Mouse (Mus musculus) liver, embryonic 11.5 days (tissue): Measurements from ENCODE around the gene Chgb. TPM values are rescaled to one million over a fixed set of nuclear protein-coding genes. Genes with fewer than 3 reads are reported as not detected.

Experiments used
- ATAC-seq: fragments of 200-750 bp; cut with Nextera tagmentation; replicated peaks from 2 replicates; pipeline ENCODE4 v1.8.0; 2017; ENCODE audit warnings: moderate number of reproducible peaks, mild to moderate bottlenecking, moderate TSS enrichment, moderate library complexity; ENCODE audit not compliant: low FRiP score
- DNase-seq: peaks from one replicate; pipeline ENCODE4 v3.0.0-alpha.2; 2017; ENCODE audit warnings: low spot score
- H3K27ac ChIP-seq: fragments of 300-500 bp; sonication (generic); 2 replicates; pipeline ENCODE4 v1.5.1; 2014; ENCODE audit warnings: mild to moderate bottlenecking, low read depth, low read length, control low read depth
- H3K27me3 ChIP-seq: fragments of 300-500 bp; sonication (generic); replicated peaks from 2 replicates; pipeline ENCODE4 v1.6.1; 2014; ENCODE audit warnings: low read length, mixed read lengths; ENCODE audit not compliant: control insufficient read depth, insufficient read depth
- H3K36me3 ChIP-seq: fragments of 300-500 bp; sonication (generic); 2 replicates; pipeline ENCODE4 v1.6.1; 2014; ENCODE audit warnings: mild to moderate bottlenecking, low read length, moderate library complexity, mixed read lengths; ENCODE audit not compliant: control insufficient read depth, insufficient read depth
- H3K4me1 ChIP-seq: fragments of 300-500 bp; sonication (generic); replicated peaks from 2 replicates; pipeline ENCODE4 v1.6.1; 2014; ENCODE audit warnings: low read length, mixed read lengths; ENCODE audit not compliant: control insufficient read depth, insufficient read depth
- H3K4me2 ChIP-seq: fragments of 300-500 bp; sonication (generic); 2 replicates; pipeline ENCODE4 v1.6.1; 2014; ENCODE audit warnings: mild to moderate bottlenecking, control low read depth, moderate library complexity
- H3K4me3 ChIP-seq: fragments of 300-500 bp; sonication (generic); 2 replicates; pipeline ENCODE4 v1.5.1; 2014; ENCODE audit warnings: low read depth, low read length, control low read depth
- H3K9ac ChIP-seq: fragments of 300-500 bp; sonication (generic); 2 replicates; pipeline ENCODE4 v1.6.1; 2014; ENCODE audit warnings: low read depth, low read length, control low read depth
- H3K9me3 ChIP-seq: fragments of 300-500 bp; sonication (generic); 2 replicates; pipeline ENCODE4 v1.6.1; 2016; ENCODE audit warnings: low read length, inconsistent platforms, mixed read lengths; ENCODE audit not compliant: control insufficient read depth
- WGBS: fragments of 180-500 bp; shearing (Covaris S2); extraction: QIAGEN DNeasy Blood & Tissue Kit; methylation state at CpG from one replicate; pipeline ENCODE4 v1.1.7; 2014; 5-methylcytosine and 5-hydroxymethylcytosine counted together
- polyA plus RNA-seq: library from polyadenylated mRNA; unstranded; fragments of >200 nt; fragmentation: Nextera tagmentation; extraction: Ambion mirVana; gene quantifications from 2 replicates; pipeline ENCODE4 v1.2.1, GENCODE M21; 2014

The Chgb gene
- polyA plus RNA-seq, 1 experiment from 2014 or later, result 0.10 TPM

GRCm38 (mm10) chr2:132794204-132794586 is 13.1 kb downstream of the Chgb start:
- Histone ChIP-seq H3K9me3 (no peaks in the 10 kb centered on the region), H3K9ac (no peak overlapping the region), H3K4me2 (no peak overlapping the region), H3K4me3 (no peak overlapping the region), H3K36me3 (no peaks in the 10 kb centered on the region), H3K27ac (no peak overlapping the region), H3K27me3 (no peaks in the 10 kb centered on the region), H3K4me1 (no peaks in the 10 kb centered on the region)
- WGBS, result 77% methylated on average over 7 of the region's 7 CpGs
- DNase-seq (no peak), ATAC-seq (no peak)

- no peak for ATAC-seq
- Histone ChIP-seq H3K4me1 (no peaks in the 10 kb centered on the region), H3K4me2 (no peak overlapping the region), H3K4me3 (no peak overlapping the region), H3K27me3 (no peaks in the 10 kb centered on the region), H3K9ac (no peak overlapping the region), H3K27ac (no peak overlapping the region), H3K36me3 (peaks cover 39% of the 10 kb centered on the region), H3K9me3 (no peaks in the 10 kb centered on the region)
- 88% methylated on average over 2 of the region's 2 CpGs for WGBS
- DNase-seq, result no peak
These were observed 21.9 kb downstream of the Chgb start for GRCm38 (mm10) chr2:132802976-132803375.

- WGBS, result under 1% methylated on average over 59 of the region's 59 CpGs
- peak; percentile 98 for ATAC-seq
- peak within 1 kb of the TSS; percentile 75 for H3K4me2 ChIP-seq
These were observed 34.7 kb downstream of the Chgb start, which contains the start of the genes Trmt6 and Mcm8 for GRCm38 (mm10) chr2:132815608-132816314. Gene Trmt6 (minus strand): TSS chr2:132816055. Gene Mcm8 (plus strand): TSS chr2:132816141.

DNA sequence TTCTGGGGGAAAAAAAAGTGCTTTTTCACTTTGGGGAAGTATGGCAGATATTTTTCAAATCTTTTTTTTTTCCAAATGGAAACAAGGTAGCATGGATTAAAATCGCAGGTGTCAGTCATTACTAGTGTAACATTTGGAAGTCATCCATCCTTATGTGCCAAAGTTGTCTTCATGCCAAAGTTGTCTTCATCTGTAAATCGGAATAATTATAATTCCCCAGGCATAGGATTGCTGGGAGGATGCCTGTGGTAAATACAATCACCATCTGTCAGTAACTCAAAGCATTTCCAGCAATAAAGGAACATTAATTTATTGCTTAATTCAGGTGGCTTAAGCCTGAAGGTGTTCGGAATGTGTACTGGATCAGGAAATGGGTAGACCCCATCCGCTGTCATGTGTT is 60.0 kb downstream of the Chgb start:
- H3K9ac ChIP-seq, result no peak overlapping the region
- peaks cover 6% of the 10 kb centered on the region; the same call in 1 of the 2 replicates for H3K36me3 ChIP-seq
- ATAC-seq (no peak), DNase-seq (no peak)
- no peaks in the 10 kb centered on the region for H3K9me3 ChIP-seq
- H3K27me3 ChIP-seq, result no peaks in the 10 kb centered on the region
- no peak overlapping the region for H3K27ac ChIP-seq
- no peaks in the 10 kb centered on the region for H3K4me1 ChIP-seq
- 91% methylated on average over 4 of the region's 4 CpGs for WGBS
- no peak overlapping the region for H3K4me3 ChIP-seq
- no peak overlapping the region for H3K4me2 ChIP-seq

More at GRCm38 (mm10) chr2:132815608-132816314, 34.7 kb downstream of the Chgb start, which contains the start of the genes Trmt6 and Mcm8:
- Histone ChIP-seq H3K27me3 (no peaks in the 10 kb centered on the region), H3K36me3 (no peaks in the 10 kb centered on the region; the same call in 1 of the 2 replicates), H3K27ac (peak within 1 kb of the TSS; percentile 77), H3K9ac (peak within 1 kb of the TSS; percentile 77), H3K9me3 (no peaks in the 10 kb centered on the region), H3K4me1 (peaks cover 6% of the 10 kb centered on the region), H3K4me3 (peak within 1 kb of the TSS; percentile 83)
- DNase-seq, result peak; percentile 95

Other genes with a start within 250 kb of the Chgb start
- 23.2 and 25.8 TPM in 2 replicates for gene Gpcpd1, start 193.5 kb upstream of the Chgb start, polyA plus RNA-seq
- gene Shld1, start 94.3 kb upstream of the Chgb start, polyA plus RNA-seq, result 14.1 and 14.9 TPM in 2 replicates
- gene Trmt6, start 34.8 kb downstream of the Chgb start, polyA plus RNA-seq, result 44.5 and 46.6 TPM in 2 replicates
- gene Mcm8, start 34.9 kb downstream of the Chgb start, polyA plus RNA-seq, result 19.8 and 21.8 TPM in 2 replicates
- gene Crls1, start 65.4 kb downstream of the Chgb start, polyA plus RNA-seq, result 19.3 and 21.7 TPM in 2 replicates
- gene Lrrn4, start 99.6 kb downstream of the Chgb start, polyA plus RNA-seq, result 3.2 and 3.9 TPM in 2 replicates
- 0.60 and 0.71 TPM in 2 replicates for gene Fermt1, start 164.6 kb downstream of the Chgb start, polyA plus RNA-seq